Mouse (Mus musculus): Measurements from ENCODE around the gene Fyb2.

DNA sequence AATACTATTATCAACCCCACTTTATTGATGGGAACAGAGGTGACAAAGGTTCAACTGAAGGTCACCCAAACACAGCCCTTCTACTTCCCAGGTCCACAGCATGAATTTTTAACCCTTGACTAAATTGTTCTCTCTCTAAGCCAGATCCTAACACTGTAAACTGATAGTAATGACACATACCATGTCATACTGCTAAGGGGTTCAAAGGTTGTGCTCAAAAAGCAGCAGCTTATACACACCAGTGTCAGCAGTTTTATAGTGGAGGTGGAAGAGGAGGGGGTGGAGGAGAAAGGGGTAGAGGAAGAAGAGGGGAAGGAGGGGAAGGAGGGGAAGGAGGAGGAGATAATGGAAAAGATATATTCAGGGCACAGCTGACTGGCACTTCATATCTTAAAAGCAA is 20.4 kb downstream of the Fyb2 start:
- TF ChIP-seq POLR2A (IDR thresholded peaks at IDR 0.05; ENCODE audit: control insufficient read depth, low read depth, low read length): no peak
- TF ChIP-seq CTCF (IDR thresholded peaks at IDR 0.05; ENCODE audit: control insufficient read depth, insufficient read depth, insufficient replicate concordance, low read depth, low read length): no peak

Data from testis, adult 2 months (tissue).